Mouse (Mus musculus): ENCODE data around the gene Arid1b. TPM values are rescaled to one million over a fixed set of nuclear protein-coding genes. Genes with fewer than 3 reads are reported as not detected.

Gene Arid1b
- polyA plus RNA-seq, 1 experiment from 2014 or later = 12.5 TPM

- Histone ChIP-seq H3K9me3 (replicated peaks) (no peaks in the 10 kb centered on the region), H3K4me1 (peaks cover 3% of the 10 kb centered on the region; the same call in 1 of the 2 replicates), H3K4me3 (no peak overlapping the region), H3K27me3 (ENCODE audit: low read depth, poor library complexity, severe bottlenecking) (no peaks in the 10 kb centered on the region), H3K36me3 (peaks cover 46% of the 10 kb centered on the region), H3K27ac (no peak overlapping the region)
- WGBS = 90% methylated on average over 7 of the region's 7 CpGs
- no peak for DNase-seq (ENCODE audit: low spot score)
Measured at GRCm38 (mm10) chr17:5295948-5296262, 301.8 kb downstream of the Arid1b start.

GRCm38 (mm10) chr17:5297491-5297890 is 303.4 kb downstream of the Arid1b start:
- Histone ChIP-seq H3K9me3 (replicated peaks) (no peaks in the 10 kb centered on the region), H3K4me1 (peaks cover 3% of the 10 kb centered on the region; the same call in 1 of the 2 replicates), H3K36me3 (peaks cover 44% of the 10 kb centered on the region), H3K27me3 (ENCODE audit: low read depth, poor library complexity, severe bottlenecking) (no peaks in the 10 kb centered on the region), H3K4me3 (no peak overlapping the region), H3K27ac (no peak overlapping the region)
- 86% methylated on average over 4 of the region's 4 CpGs for WGBS
- DNase-seq (ENCODE audit: low spot score) = no peak

- Histone ChIP-seq H3K27me3 (ENCODE audit: low read depth, poor library complexity, severe bottlenecking) (no peaks in the 10 kb centered on the region), H3K9me3 (replicated peaks) (no peaks in the 10 kb centered on the region), H3K36me3 (peaks cover 47% of the 10 kb centered on the region), H3K4me3 (no peak overlapping the region), H3K4me1 (peaks cover 3% of the 10 kb centered on the region; the same call in 1 of the 2 replicates), H3K27ac (no peak overlapping the region)
- DNase-seq (ENCODE audit: low spot score) = no peak
- 93% methylated on average over 10 of the region's 10 CpGs for WGBS
Measured at GRCm38 (mm10) chr17:5297984-5298383, 303.9 kb downstream of the Arid1b start.

GRCm38 (mm10) chr17:5298891-5299559 is 304.9 kb downstream of the Arid1b start:
- H3K4me1 ChIP-seq = peaks cover 3% of the 10 kb centered on the region; the same call in 1 of the 2 replicates
- H3K4me3 ChIP-seq = no peak overlapping the region
- peaks cover 48% of the 10 kb centered on the region for H3K36me3 ChIP-seq
- 91% methylated on average over 5 of the region's 5 CpGs for WGBS
- no peaks in the 10 kb centered on the region for H3K27me3 ChIP-seq (ENCODE audit: low read depth, poor library complexity, severe bottlenecking)
- no peak overlapping the region for H3K27ac ChIP-seq
- H3K9me3 ChIP-seq (replicated peaks) = no peaks in the 10 kb centered on the region
- no peak for DNase-seq (ENCODE audit: low spot score)

- H3K9me3 ChIP-seq (replicated peaks) = no peaks in the 10 kb centered on the region
- DNase-seq (ENCODE audit: low spot score) = no peak
- no peaks in the 10 kb centered on the region for H3K27me3 ChIP-seq (ENCODE audit: low read depth, poor library complexity, severe bottlenecking)
- 79% methylated on average over 11 of the region's 11 CpGs for WGBS
- H3K36me3 ChIP-seq = peaks cover 48% of the 10 kb centered on the region
- H3K4me1 ChIP-seq = no peaks in the 10 kb centered on the region
- H3K4me3 ChIP-seq = no peak overlapping the region
- H3K27ac ChIP-seq = no peak overlapping the region
Measured at GRCm38 (mm10) chr17:5302971-5303746, 309.0 kb downstream of the Arid1b start.

- DNase-seq (ENCODE audit: low spot score) = no peak
- no peaks in the 10 kb centered on the region for H3K9me3 ChIP-seq (replicated peaks)
- no peak overlapping the region for H3K27ac ChIP-seq
- H3K4me3 ChIP-seq = no peak overlapping the region
- no peaks in the 10 kb centered on the region for H3K4me1 ChIP-seq
- 87% methylated on average over 10 of the region's 10 CpGs for WGBS
- H3K36me3 ChIP-seq = peaks cover 55% of the 10 kb centered on the region
- no peaks in the 10 kb centered on the region for H3K27me3 ChIP-seq (ENCODE audit: low read depth, poor library complexity, severe bottlenecking)
Measured at GRCm38 (mm10) chr17:5305783-5306477, 311.8 kb downstream of the Arid1b start.

GRCm38 (mm10) chr17:5309930-5310329 is 315.8 kb downstream of the Arid1b start:
- no peaks in the 10 kb centered on the region for H3K4me1 ChIP-seq
- H3K36me3 ChIP-seq = peaks cover 65% of the 10 kb centered on the region
- no peak overlapping the region for H3K4me3 ChIP-seq

GRCm38 (mm10) chr17:5310425-5310888 is 316.3 kb downstream of the Arid1b start:
- Histone ChIP-seq H3K27me3 (ENCODE audit: low read depth, poor library complexity, severe bottlenecking) (no peaks in the 10 kb centered on the region), H3K4me1 (no peaks in the 10 kb centered on the region), H3K27ac (no peak overlapping the region), H3K9me3 (replicated peaks) (no peaks in the 10 kb centered on the region), H3K4me3 (no peak overlapping the region), H3K36me3 (peaks cover 63% of the 10 kb centered on the region)
- DNase-seq (ENCODE audit: low spot score) = no peak
- 89% methylated on average over 11 of the region's 11 CpGs for WGBS

More at GRCm38 (mm10) chr17:5309930-5310329, 315.8 kb downstream of the Arid1b start:
- 47% methylated on average over 5 of the region's 5 CpGs for WGBS
- Histone ChIP-seq H3K27me3 (ENCODE audit: low read depth, poor library complexity, severe bottlenecking) (no peaks in the 10 kb centered on the region), H3K9me3 (replicated peaks) (no peaks in the 10 kb centered on the region), H3K27ac (no peak overlapping the region)
- DNase-seq (ENCODE audit: low spot score) = no peak

- H3K4me3 ChIP-seq = no peak overlapping the region
- no peak overlapping the region for H3K27ac ChIP-seq
- no peaks in the 10 kb centered on the region for H3K4me1 ChIP-seq
- DNase-seq (ENCODE audit: low spot score) = no peak
- 93% methylated on average over 7 of the region's 7 CpGs for WGBS
- peaks cover 61% of the 10 kb centered on the region for H3K36me3 ChIP-seq
- H3K9me3 ChIP-seq (replicated peaks) = no peaks in the 10 kb centered on the region
- no peaks in the 10 kb centered on the region for H3K27me3 ChIP-seq (ENCODE audit: low read depth, poor library complexity, severe bottlenecking)
Measured at GRCm38 (mm10) chr17:5311062-5311461, 316.9 kb downstream of the Arid1b start.

GRCm38 (mm10) chr17:5312307-5312706 is 318.2 kb downstream of the Arid1b start:
- H3K4me1 ChIP-seq = no peaks in the 10 kb centered on the region
- H3K27ac ChIP-seq = no peak overlapping the region
- no peak overlapping the region for H3K4me3 ChIP-seq
- no peak for DNase-seq (ENCODE audit: low spot score)
- peaks cover 63% of the 10 kb centered on the region for H3K36me3 ChIP-seq
- 96% methylated on average over 5 of the region's 5 CpGs for WGBS
- H3K27me3 ChIP-seq (ENCODE audit: low read depth, poor library complexity, severe bottlenecking) = no peaks in the 10 kb centered on the region
- no peaks in the 10 kb centered on the region for H3K9me3 ChIP-seq (replicated peaks)

GRCm38 (mm10) chr17:5314735-5315134 is 320.6 kb downstream of the Arid1b start:
- no peaks in the 10 kb centered on the region for H3K9me3 ChIP-seq (replicated peaks)
- no peak for DNase-seq (ENCODE audit: low spot score)
- 56% methylated on average over 7 of the region's 7 CpGs for WGBS
- H3K36me3 ChIP-seq = peaks cover 72% of the 10 kb centered on the region
- H3K27ac ChIP-seq = no peak overlapping the region
- H3K4me1 ChIP-seq = no peaks in the 10 kb centered on the region
- no peak overlapping the region for H3K4me3 ChIP-seq
- H3K27me3 ChIP-seq (ENCODE audit: low read depth, poor library complexity, severe bottlenecking) = no peaks in the 10 kb centered on the region

- Histone ChIP-seq H3K4me3 (no peak overlapping the region), H3K36me3 (peaks cover 85% of the 10 kb centered on the region), H3K27ac (no peak overlapping the region), H3K27me3 (ENCODE audit: low read depth, poor library complexity, severe bottlenecking) (no peaks in the 10 kb centered on the region), H3K4me1 (peaks cover 5% of the 10 kb centered on the region; the same call in 1 of the 2 replicates), H3K9me3 (replicated peaks) (no peaks in the 10 kb centered on the region)
- 87% methylated on average over 7 of the region's 7 CpGs for WGBS
- DNase-seq (ENCODE audit: low spot score) = no peak
Measured at GRCm38 (mm10) chr17:5316489-5316888, 322.4 kb downstream of the Arid1b start.
